Mouse (Mus musculus): ENCODE measurements around the gene Tmem131l.
"Not testable (repeated sequence)": the region's sequence is repeated elsewhere in the genome, so short reads cannot be mapped to it uniquely, and the experiment has no call there.

GRCm38 (mm10) chr3:83875078-83875477 lies 164.9 kb downstream of the Tmem131l start:
- not testable (repeated sequence) for TF ChIP-seq POLR2A (IDR thresholded peaks at IDR 0.05; ENCODE audit: borderline replicate concordance, low read depth, low read length); CTCF (IDR thresholded peaks at IDR 0.05; ENCODE audit: low read depth, low read length)
